Mouse (Mus musculus) bone marrow, adult 2 months (tissue): ENCODE results near the gene Gm13289.
"Not testable (repeated sequence)": the region's sequence is repeated elsewhere in the genome, so short reads cannot be mapped to it uniquely, and the experiment has no call there.

Source experiments
- CTCF ChIP-seq: fragments of 200-500 bp; IDR thresholded peaks from 2 replicates; pipeline ENCODE4 v1.5.1; 2011; ENCODE audit warnings: low read length, control low read depth; ENCODE audit not compliant: control insufficient read depth, insufficient read depth
- POLR2A ChIP-seq: fragments of 200-500 bp; IDR thresholded peaks from 2 replicates; pipeline ENCODE4 v1.6.1; 2011; ENCODE audit warnings: low read depth, mild to moderate bottlenecking, control low read depth, low read length, borderline replicate concordance; ENCODE audit not compliant: control insufficient read depth

GRCm38 (mm10) chr4:88791250-88791649, 14.5 kb downstream of the Gm13289 start, which contains the start of gene Gm13278:
- TF ChIP-seq POLR2A, CTCF: not testable (repeated sequence)
